In genomic region chr11:96619576-96619975, GRCm38 (mm10) we compare ENCODE assay signal across 9 mouse cellular contexts.
DNase-seq lines count a peak whose midpoint lies in the region; ATAC-seq and TF ChIP-seq lines count a peak whose summit lies in the region.
"Had no signal": no experiment of that assay in that cellular context is flagged by ENCODE, and none has a peak within 500 bp of the region (broad histone marks: within the 10 kb centered on the region; RNA-seq: fewer than 3 reads in every experiment).

No protein-coding gene starts in this region.

- TF ChIP-seq POLR2A in brain, embryonic 14.5 days (IDR thresholded peaks at IDR 0.05; ENCODE audit: borderline replicate concordance, extremely low read depth, insufficient read depth, insufficient read length, poor library complexity, severe bottlenecking) = no peak

- no peak for ATAC-seq in CD4-positive, CD25-positive, alpha-beta regulatory T cell, adult 4 months
- ATAC-seq: midbrain, embryonic 15.5 days had no signal

- peak; percentile 30 for DNase-seq in embryo, embryonic 10.5 days (ENCODE audit: low spot score)
- DNase-seq in embryo, embryonic 11 days = no peak
- peak; percentile 23 for DNase-seq in layer of hippocampus, adult 9-11 months
- DNase-seq in layer of hippocampus, postnatal 10 days (ENCODE audit: low spot score in 2 of 2) = no peak
- peak; percentile 78 for DNase-seq in brain, embryonic 14.5 days (ENCODE audit: low read depth)
- DNase-seq in kidney, adult 9 months = peak; percentile 24
- no peak for DNase-seq in thymus, postnatal 0 days (ENCODE audit: low spot score)

- no peak for TF ChIP-seq CTCF in brain, embryonic 14.5 days (IDR thresholded peaks at IDR 0.05; ENCODE audit: borderline replicate concordance, extremely low read depth, insufficient read depth, insufficient read length)

Comparison
In these comparisons a context has a peak if more than half of its experiments do, and no peak if none do; other contexts are left out.
1. DNase-seq: peak in embryo, embryonic 10.5 days (single experiment), layer of hippocampus, adult 9-11 months (single experiment), brain, embryonic 14.5 days (single experiment) and kidney, adult 9 months (single experiment); none in embryo, embryonic 11 days (single experiment), layer of hippocampus, postnatal 10 days (0 of 2) and thymus, postnatal 0 days (single experiment).